Mouse (Mus musculus) megakaryocyte, embryonic 14.5 days (primary cell): ENCODE results near the gene Zglp1.

Source experiments
- FLI1 ChIP-seq: IDR thresholded peaks from 2 replicates; pipeline ENCODE4 v1.6.1; 2012; ENCODE audit warnings: low read length, inconsistent platforms, mixed read lengths
- GATA1 ChIP-seq: IDR thresholded peaks from 3 replicates; pipeline ENCODE4 v1.6.1; 2012; ENCODE audit warnings: mixed read lengths, low read length, inconsistent platforms, borderline replicate concordance

DNA sequence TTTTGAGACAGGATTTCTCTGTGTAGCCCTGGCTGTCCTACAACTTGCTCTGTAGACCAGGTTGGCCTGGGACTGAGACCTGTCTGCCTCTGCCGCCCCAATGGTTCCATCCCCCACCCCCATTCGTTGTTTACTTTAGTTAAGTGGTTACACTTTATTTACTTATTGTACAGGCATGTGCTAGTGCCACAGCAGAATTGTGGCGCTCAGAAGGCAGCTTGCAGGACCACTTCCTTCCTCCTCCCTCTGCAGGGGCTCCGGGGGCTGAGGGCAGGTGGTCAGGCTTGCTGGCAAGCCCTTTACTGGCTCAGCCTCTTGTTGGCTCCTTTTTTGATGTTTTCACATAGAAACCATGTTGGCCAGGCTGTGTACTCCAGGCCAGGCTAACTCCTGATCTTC lies 49.7 kb downstream of the Zglp1 start:
- TF ChIP-seq GATA1 (no peak), FLI1 (no peak)
